Mouse (Mus musculus) liver, adult 2 months (tissue): ENCODE results near the gene Kcnh1. TPM values are rescaled to one million over a fixed set of nuclear protein-coding genes. Genes with fewer than 3 reads are reported as not detected.

Source experiments
- DNase-seq: peaks from one replicate; pipeline ENCODE4 v3.0.0-alpha.2; 2011; ENCODE audit warnings: low read depth, low spot score; ENCODE audit errors: extremely low read depth
- H3K27ac ChIP-seq: fragments of 200-500 bp; replicated peaks from 2 replicates; pipeline ENCODE4 v1.5.1; 2012; ENCODE audit warnings: low read depth, mild to moderate bottlenecking, control low read depth, inconsistent platforms, low read length; ENCODE audit not compliant: insufficient read depth
- H3K27me3 ChIP-seq: fragments of 200-500 bp; 2 replicates; pipeline ENCODE4 v1.6.1; 2012; ENCODE audit warnings: mild to moderate bottlenecking, moderate library complexity, low read length, inconsistent platforms; ENCODE audit not compliant: control insufficient read depth, insufficient read depth
- H3K36me3 ChIP-seq: fragments of 200-500 bp; 2 replicates; pipeline ENCODE4 v1.6.1; 2012; ENCODE audit warnings: low read length, inconsistent platforms; ENCODE audit not compliant: control insufficient read depth, insufficient read depth
- H3K4me1 ChIP-seq: fragments of 200-500 bp; 2 replicates; pipeline ENCODE4 v1.6.1; 2011; ENCODE audit warnings: low read length; ENCODE audit not compliant: control insufficient read depth, insufficient read depth
- H3K4me3 ChIP-seq: fragments of 200-500 bp; 2 replicates; pipeline ENCODE4 v1.5.1; 2011; ENCODE audit warnings: low read depth, mild to moderate bottlenecking, control low read depth, low read length, moderate library complexity; ENCODE audit not compliant: insufficient read depth
- H3K79me2 ChIP-seq: fragments of 200-500 bp; 2 replicates; pipeline ENCODE4 v1.6.1; 2012; ENCODE audit warnings: inconsistent platforms, mild to moderate bottlenecking, low read length, moderate library complexity; ENCODE audit not compliant: control insufficient read depth, insufficient read depth
- H3K9ac ChIP-seq: fragments of 200-500 bp; 2 replicates; pipeline ENCODE4 v1.6.1; 2012; ENCODE audit warnings: low read depth, mild to moderate bottlenecking, control low read depth, inconsistent platforms, low read length
- CTCF ChIP-seq: fragments of 200-500 bp; IDR thresholded peaks from 2 replicates; pipeline ENCODE4 v1.5.1; 2011; ENCODE audit warnings: low read depth, low read length, control low read depth
- POLR2A ChIP-seq: fragments of 200-500 bp; IDR thresholded peaks from 2 replicates; pipeline ENCODE4 v1.6.1; 2011; ENCODE audit warnings: low read length, control low read depth; ENCODE audit not compliant: insufficient read depth; ENCODE audit errors: extremely low read depth
- WGBS: fragments of 180-500 bp; shearing (Covaris S2); methylation state at CpG from one replicate; pipeline ENCODE4 v1.1.7; 2018; 5-methylcytosine and 5-hydroxymethylcytosine counted together
- polyA plus RNA-seq: library from polyadenylated mRNA; depleted of rRNA; stranded (reverse); fragments of >200 nt; gene quantifications from 2 replicates; pipeline ENCODE4 v1.2.3, GENCODE M21; 2012
- total RNA-seq: library from RNA; depleted of rRNA; stranded (reverse); fragments of >200 nt; gene quantifications from 2 replicates; pipeline ENCODE4 v1.2.3, GENCODE M21; 2014

Kcnh1 gene
- total and polyA plus RNA-seq, 2 experiments: not detected

DNA sequence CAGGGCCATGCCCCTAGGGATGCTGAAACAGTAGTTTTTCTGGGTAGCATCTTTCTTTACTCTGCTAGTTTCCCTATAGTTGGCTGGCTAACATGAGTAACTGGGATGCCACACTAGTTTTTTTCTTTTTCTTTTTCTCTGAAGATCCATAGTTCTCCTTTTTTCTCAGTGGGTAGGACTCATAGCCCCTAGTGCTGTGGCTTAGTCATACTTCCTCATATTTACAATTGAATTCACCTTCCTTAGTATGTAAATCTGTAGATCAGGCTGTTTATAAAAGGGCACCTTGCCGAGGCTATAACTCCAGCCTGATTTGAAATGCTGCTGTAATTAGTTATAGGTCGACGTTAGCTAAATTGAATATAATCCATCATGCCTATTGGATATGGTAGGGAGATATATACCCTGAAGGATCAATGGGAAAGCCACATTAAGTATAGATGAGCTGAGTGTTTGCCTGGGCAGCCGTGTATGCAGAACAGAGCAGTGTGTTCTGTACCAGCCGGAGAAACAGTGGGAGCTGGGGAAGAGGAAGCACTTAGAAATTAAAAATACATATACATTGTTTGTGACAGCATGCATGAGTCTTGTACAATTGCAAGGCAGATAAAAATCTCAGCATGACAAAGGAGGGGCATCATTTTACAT, 107.0 kb downstream of the Kcnh1 start:
- no peak overlapping the region for H3K4me3 ChIP-seq
- H3K79me2 ChIP-seq: no peaks in the 10 kb centered on the region
- DNase-seq: no peak
- no peaks in the 10 kb centered on the region for H3K36me3 ChIP-seq
- 0 out of 2 replicates have a peak, but pooled peaks cover 5% of the 10 kb centered on the region for H3K27me3 ChIP-seq
- H3K4me1 ChIP-seq: no peaks in the 10 kb centered on the region
- TF ChIP-seq POLR2A (no peak), CTCF (no peak)
- WGBS: 79% methylated on average over 5 of the region's 5 CpGs
- no peak overlapping the region for H3K9ac ChIP-seq
- H3K27ac ChIP-seq: no peak overlapping the region

DNA sequence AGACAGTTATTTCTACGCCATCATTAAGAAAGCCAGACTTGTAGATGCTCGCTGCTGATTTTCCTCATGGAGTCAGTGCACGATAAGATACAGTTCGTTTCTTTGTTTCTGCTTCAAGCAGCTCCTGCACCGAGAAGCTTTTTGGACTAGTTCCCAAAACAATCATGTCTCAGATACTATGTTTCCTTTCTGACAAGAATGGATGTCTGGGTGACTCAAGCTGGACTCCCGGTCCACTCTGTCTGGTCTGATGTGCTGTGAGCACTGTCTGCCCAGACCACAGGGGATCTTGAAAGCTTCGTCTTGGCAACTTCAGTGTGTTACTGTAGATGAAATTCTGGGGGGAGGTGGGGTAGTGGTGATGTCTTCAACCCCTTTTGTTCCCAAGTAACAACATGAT, 109.8 kb downstream of the Kcnh1 start:
- TF ChIP-seq POLR2A (no peak), CTCF (no peak)
- Histone ChIP-seq H3K4me1 (no peaks in the 10 kb centered on the region), H3K79me2 (no peaks in the 10 kb centered on the region), H3K27ac (no peak overlapping the region), H3K9ac (no peak overlapping the region), H3K36me3 (no peaks in the 10 kb centered on the region), H3K27me3 (0 out of 2 replicates have a peak, but pooled peaks cover 5% of the 10 kb centered on the region), H3K4me3 (no peak overlapping the region)
- no peak for DNase-seq
- WGBS: 77% methylated on average over 7 of the region's 7 CpGs

DNA sequence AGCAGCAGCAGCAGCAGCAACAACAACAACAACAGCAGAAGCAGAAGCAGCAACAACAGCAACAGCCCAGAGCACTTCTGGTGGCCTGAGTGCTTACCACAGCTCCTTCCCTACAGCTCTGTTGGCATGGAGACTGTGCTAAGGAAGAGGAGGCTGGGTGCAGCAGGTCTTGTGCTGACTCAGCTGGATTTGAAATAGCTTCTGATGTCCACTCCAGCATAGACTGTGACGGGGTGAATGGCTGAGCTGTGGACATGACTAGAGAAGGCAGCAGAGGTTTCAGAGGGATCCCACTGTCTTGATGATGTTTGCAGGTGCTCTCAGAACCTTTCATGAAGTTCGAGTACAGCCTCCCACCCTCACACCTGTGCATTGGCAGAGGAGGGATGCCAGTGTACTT, 113.0 kb downstream of the Kcnh1 start:
- no peaks in the 10 kb centered on the region for H3K36me3 ChIP-seq
- no peak for TF ChIP-seq POLR2A
- no peak for TF ChIP-seq CTCF
- H3K4me1 ChIP-seq: no peaks in the 10 kb centered on the region
- H3K27me3 ChIP-seq: 0 out of 2 replicates have a peak, but pooled peaks cover 3% of the 10 kb centered on the region
- H3K9ac ChIP-seq: no peak overlapping the region
- H3K79me2 ChIP-seq: no peaks in the 10 kb centered on the region
- no peak overlapping the region for H3K27ac ChIP-seq
- no peak overlapping the region for H3K4me3 ChIP-seq
- WGBS: 74% methylated on average over 2 of the region's 2 CpGs
- no peak for DNase-seq

DNA sequence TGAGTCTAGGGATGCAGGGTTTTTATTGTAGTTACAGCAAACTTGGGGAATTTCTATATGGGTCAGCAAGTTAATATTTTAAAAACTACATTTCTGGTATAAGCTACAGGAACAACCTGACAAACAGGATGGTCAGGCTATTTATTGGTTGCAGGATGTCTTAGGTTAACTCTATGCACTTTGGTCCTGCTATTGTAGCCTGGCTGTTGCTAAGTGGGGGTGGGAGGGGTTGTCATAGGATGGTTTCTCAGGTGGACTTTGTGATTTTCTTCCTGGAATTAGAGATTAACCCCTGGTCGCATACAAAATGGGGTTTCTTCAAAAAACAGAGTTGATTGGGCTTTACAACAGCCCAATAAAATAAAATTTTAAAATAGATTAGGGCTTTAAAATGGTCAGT, 114.6 kb downstream of the Kcnh1 start:
- no peaks in the 10 kb centered on the region for H3K79me2 ChIP-seq
- DNase-seq: no peak
- H3K4me1 ChIP-seq: no peaks in the 10 kb centered on the region

DNA sequence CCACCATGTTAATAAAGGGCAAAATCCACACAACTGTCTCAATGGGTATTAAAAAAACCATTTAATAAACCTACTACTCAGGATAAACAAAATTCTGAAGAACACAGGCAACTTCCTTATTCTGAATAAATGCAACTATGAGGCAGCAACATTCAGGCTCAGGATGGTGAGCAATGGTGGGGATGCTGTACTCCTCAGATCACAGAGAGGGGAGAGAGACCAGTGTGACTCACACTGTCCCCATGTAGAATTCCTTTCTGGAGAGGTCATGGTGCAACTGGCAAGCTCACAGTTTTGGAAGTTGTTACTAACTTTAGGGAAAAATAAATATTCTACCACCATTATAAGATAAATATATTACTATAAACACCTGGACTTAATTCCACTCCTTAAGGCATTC, 116.5 kb downstream of the Kcnh1 start:
- Histone ChIP-seq H3K9ac (no peak overlapping the region), H3K36me3 (no peaks in the 10 kb centered on the region), H3K4me1 (no peaks in the 10 kb centered on the region), H3K27me3 (no peaks in the 10 kb centered on the region), H3K27ac (no peak overlapping the region), H3K79me2 (no peaks in the 10 kb centered on the region), H3K4me3 (no peak overlapping the region)
- no peak for DNase-seq
- TF ChIP-seq CTCF (no peak), POLR2A (no peak)

More for the DNA sequence above, 114.6 kb downstream of the Kcnh1 start:
- Histone ChIP-seq H3K9ac (no peak overlapping the region), H3K27ac (no peak overlapping the region), H3K27me3 (no peaks in the 10 kb centered on the region), H3K4me3 (no peak overlapping the region), H3K36me3 (no peaks in the 10 kb centered on the region)
- no peak for TF ChIP-seq CTCF
- 69% methylated on average over 1 of the region's 1 CpGs for WGBS

DNA sequence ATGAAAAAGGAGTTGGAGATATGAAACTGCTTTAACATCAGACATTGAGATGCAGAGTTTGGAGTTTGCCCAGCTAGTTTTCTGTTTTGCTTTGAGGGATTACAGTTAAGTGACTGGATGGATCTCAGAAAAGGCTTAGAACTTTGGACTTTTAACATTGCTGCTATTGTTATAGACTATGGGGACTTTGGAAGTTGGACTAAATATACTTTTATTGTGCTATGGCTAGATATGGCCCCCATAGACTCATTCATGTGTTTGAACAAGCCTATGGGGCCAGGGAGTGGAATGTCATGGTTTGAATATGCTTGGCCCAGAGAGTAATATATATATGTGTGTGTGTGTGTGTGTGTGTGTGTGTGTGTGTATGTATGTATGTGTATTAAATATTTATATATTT, 120.7 kb downstream of the Kcnh1 start:
- H3K4me3 ChIP-seq: no peak overlapping the region
- no peak overlapping the region for H3K9ac ChIP-seq
- TF ChIP-seq CTCF (no peak), POLR2A (no peak)
- no peaks in the 10 kb centered on the region for H3K79me2 ChIP-seq
- no peak for DNase-seq
- H3K27me3 ChIP-seq: no peaks in the 10 kb centered on the region
- H3K36me3 ChIP-seq: no peaks in the 10 kb centered on the region
- no peaks in the 10 kb centered on the region for H3K4me1 ChIP-seq
- H3K27ac ChIP-seq: no peak overlapping the region
